Mouse (Mus musculus) limb, embryonic 14.5 days (tissue): ENCODE measurements around the gene Ptges2. TPM values are rescaled to one million over a fixed set of nuclear protein-coding genes. Genes with fewer than 3 reads are reported as not detected.

Source experiments
- ATAC-seq: fragments of 200-750 bp; cut with Nextera tagmentation; 2 replicates; pipeline ENCODE4 v1.8.0; 2017; ENCODE audit warnings: low read depth, moderate number of reproducible peaks, moderate TSS enrichment; ENCODE audit not compliant: low FRiP score
- DNase-seq: peaks from one replicate; pipeline ENCODE4 v3.0.0-alpha.2; 2015; ENCODE audit warnings: low spot score
- H3K27ac ChIP-seq: fragments of 300-500 bp; sonication (generic); replicated peaks from 2 replicates; pipeline ENCODE4 v1.5.1; 2014; ENCODE audit warnings: low read depth, mild to moderate bottlenecking, low read length, moderate library complexity, mixed read lengths
- H3K27me3 ChIP-seq: fragments of 300-500 bp; sonication (generic); 2 replicates; pipeline ENCODE4 v1.6.1; 2014; ENCODE audit warnings: low read length, mixed read lengths; ENCODE audit not compliant: control insufficient read depth, insufficient read depth
- H3K36me3 ChIP-seq: fragments of 300-500 bp; sonication (generic); 2 replicates; pipeline ENCODE4 v1.6.1; 2014; ENCODE audit warnings: mild to moderate bottlenecking, low read length, moderate library complexity, mixed read lengths; ENCODE audit not compliant: control insufficient read depth, insufficient read depth
- H3K4me1 ChIP-seq: fragments of 300-500 bp; sonication (generic); 2 replicates; pipeline ENCODE4 v1.6.1; 2014; ENCODE audit warnings: antibody characterized with exemption, low read length, mixed read lengths; ENCODE audit not compliant: control insufficient read depth, insufficient read depth
- H3K4me2 ChIP-seq: fragments of 300-500 bp; sonication (generic); replicated peaks from 2 replicates; pipeline ENCODE4 v1.6.1; 2014; ENCODE audit warnings: low read depth, mild to moderate bottlenecking, low read length, moderate library complexity; ENCODE audit not compliant: severe bottlenecking
- H3K4me3 ChIP-seq: fragments of 300-500 bp; sonication (generic); replicated peaks from 2 replicates; pipeline ENCODE4 v1.5.1; 2014; ENCODE audit warnings: low read length
- H3K9ac ChIP-seq: fragments of 300-500 bp; sonication (generic); 2 replicates; pipeline ENCODE4 v1.6.1; 2014; ENCODE audit warnings: mild to moderate bottlenecking, low read depth, low read length, moderate library complexity; ENCODE audit not compliant: severe bottlenecking
- H3K9me3 ChIP-seq: fragments of 300-500 bp; sonication (generic); 2 replicates; pipeline ENCODE4 v1.6.1; 2016; ENCODE audit warnings: low read length; ENCODE audit not compliant: control insufficient read depth
- POLR2A ChIP-seq: fragments of 200-500 bp; IDR thresholded peaks from 2 replicates; pipeline ENCODE4 v1.8.0; 2012; ENCODE audit warnings: inconsistent platforms, mild to moderate bottlenecking, moderate library complexity, borderline replicate concordance; ENCODE audit not compliant: insufficient read depth, insufficient read length; ENCODE audit errors: extremely low read depth
- WGBS: fragments of 180-500 bp; shearing (Covaris S2); extraction: QIAGEN DNeasy Blood & Tissue Kit; methylation state at CpG from one replicate; pipeline ENCODE4 v1.1.7; 2014; 5-methylcytosine and 5-hydroxymethylcytosine counted together
- polyA plus RNA-seq, 2 experiments: library from polyadenylated mRNA; depleted of rRNA in 1 of 2; stranded (reverse) in 1 of 2; unstranded in 1 of 2; fragments of >200 nt; fragmentation: Nextera tagmentation in 1 of 2; extraction: Ambion mirVana in 1 of 2; gene quantifications; 2 replicates each; pipeline versions ENCODE4 v1.2.1 to v1.2.3; 2012 to 2014

Gene Ptges2
- polyA plus RNA-seq, 2 experiments, result 26.5 to 29.3 TPM

DNA sequence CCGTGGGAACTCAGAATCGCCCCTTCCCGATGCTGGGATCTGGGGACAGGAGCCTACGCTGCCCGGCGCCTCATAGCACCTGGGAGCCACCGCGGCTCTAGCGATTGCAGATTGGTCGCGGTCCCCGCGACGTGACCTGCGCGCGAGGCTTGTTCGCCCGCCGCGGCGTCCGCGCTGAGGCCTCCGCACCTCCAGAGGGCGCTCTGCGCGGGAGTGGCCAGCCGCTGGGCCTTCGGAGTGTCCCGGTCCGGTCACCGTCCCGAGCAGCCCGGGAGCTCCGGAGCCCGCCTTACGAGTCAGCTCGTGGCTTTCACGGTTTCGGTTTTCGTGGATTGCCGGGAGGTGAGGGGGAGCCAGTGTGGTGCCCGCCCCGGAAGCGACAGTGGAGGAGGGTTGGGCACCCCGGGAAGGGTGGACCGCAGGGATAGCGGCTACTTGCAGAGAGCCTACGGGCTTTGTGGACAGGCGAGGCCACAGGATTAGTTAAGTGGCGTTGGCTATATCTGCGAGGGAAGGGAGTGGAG lies 32.8 kb upstream of the Ptges2 start:
- peak; percentile 81 for ATAC-seq

GRCm38 (mm10) chr2:32363376-32364106 lies 32.2 kb upstream of the Ptges2 start:
- Histone ChIP-seq H3K9ac (peak overlapping the region; percentile 86), H3K27ac (peak overlapping the region; percentile 88), H3K4me3 (peak overlapping the region; percentile 80), H3K36me3 (peaks cover 37% of the 10 kb centered on the region), H3K9me3 (no peaks in the 10 kb centered on the region), H3K4me2 (peak overlapping the region; percentile 71), H3K27me3 (no peaks in the 10 kb centered on the region), H3K4me1 (peaks cover 17% of the 10 kb centered on the region)
- 6% methylated on average over 19 of the region's 19 CpGs for WGBS
- no peak for DNase-seq
- peak; percentile 61 for ATAC-seq
- 0 out of 2 replicates have a peak, but pooled peaks have one; percentile 19 for TF ChIP-seq POLR2A

More for the DNA sequence above, 32.8 kb upstream of the Ptges2 start:
- Histone ChIP-seq H3K27me3 (no peaks in the 10 kb centered on the region), H3K9me3 (no peaks in the 10 kb centered on the region), H3K4me2 (peak overlapping the region; percentile 71), H3K4me3 (peak overlapping the region; percentile 80), H3K36me3 (peaks cover 31% of the 10 kb centered on the region), H3K9ac (peak overlapping the region; percentile 86), H3K27ac (peak overlapping the region; percentile 88), H3K4me1 (peaks cover 17% of the 10 kb centered on the region)
- peak; percentile 51; the same call in 1 of the 2 replicates for TF ChIP-seq POLR2A
- DNase-seq, result peak; percentile 77
- under 1% methylated on average over 41 of the region's 53 CpGs for WGBS

DNA sequence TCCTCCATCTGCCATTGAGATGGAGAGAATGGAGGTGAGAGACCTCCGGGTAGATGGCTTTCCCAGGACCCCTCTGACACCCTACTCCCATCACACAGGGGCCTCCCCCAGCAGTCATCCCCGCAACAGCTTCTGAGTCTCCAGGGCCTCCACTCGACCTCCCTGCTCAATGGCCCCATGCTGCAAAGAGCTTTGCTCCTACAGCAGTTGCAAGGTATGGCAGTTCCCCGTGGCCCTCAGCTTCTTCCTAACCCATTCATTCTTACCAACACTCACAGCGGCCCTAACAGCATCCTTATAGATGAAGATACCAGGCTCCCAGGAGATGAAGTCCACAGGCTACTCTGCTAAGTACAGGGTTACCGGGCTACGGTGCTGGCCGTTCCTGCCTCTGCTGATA lies 31.6 kb upstream of the Ptges2 start:
- Histone ChIP-seq H3K36me3 (peaks cover 43% of the 10 kb centered on the region), H3K9ac (0 out of 2 replicates have a peak overlapping the region, but pooled peaks have one; percentile 86), H3K27me3 (no peaks in the 10 kb centered on the region), H3K27ac (no peak overlapping the region), H3K4me2 (peak overlapping the region; percentile 71), H3K4me3 (peak overlapping the region; percentile 80; the same call in 1 of the 2 replicates), H3K9me3 (no peaks in the 10 kb centered on the region), H3K4me1 (peaks cover 17% of the 10 kb centered on the region)
- no peak for DNase-seq
- no peak for ATAC-seq
- no peak for TF ChIP-seq POLR2A
- WGBS, result 86% methylated on average over 8 of the region's 8 CpGs

GRCm38 (mm10) chr2:32367315-32367714 lies 28.4 kb upstream of the Ptges2 start:
- peaks cover 5% of the 10 kb centered on the region for H3K4me1 ChIP-seq
- H3K9ac ChIP-seq, result no peak overlapping the region
- no peak for DNase-seq
- no peak for TF ChIP-seq POLR2A
- H3K27me3 ChIP-seq, result no peaks in the 10 kb centered on the region
- no peak overlapping the region for H3K4me2 ChIP-seq
- ATAC-seq, result no peak
- H3K27ac ChIP-seq, result no peak overlapping the region
- WGBS, result 92% methylated on average over 5 of the region's 5 CpGs
- H3K4me3 ChIP-seq, result no peak overlapping the region
- H3K9me3 ChIP-seq, result no peaks in the 10 kb centered on the region
- peaks cover 74% of the 10 kb centered on the region for H3K36me3 ChIP-seq

DNA sequence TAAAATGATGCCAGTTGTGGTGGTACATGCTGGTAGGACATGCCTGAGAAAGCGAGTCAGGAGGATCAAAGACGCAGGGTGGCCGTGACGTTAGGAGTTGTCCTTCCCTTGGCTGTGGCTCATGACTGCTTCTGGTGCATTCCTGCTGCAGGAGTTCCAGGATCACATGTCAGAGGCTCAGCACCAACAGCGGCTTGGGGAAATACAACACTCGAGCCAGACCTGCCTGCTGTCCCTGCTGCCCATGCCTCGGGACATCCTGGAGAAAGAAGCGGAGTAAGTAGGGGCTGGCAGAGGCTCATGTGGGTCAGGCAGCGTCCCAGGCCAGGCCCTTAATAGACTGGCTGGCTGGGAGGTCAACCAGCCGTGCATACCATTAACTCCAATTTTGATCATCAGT lies 21.5 kb upstream of the Ptges2 start:
- H3K9ac ChIP-seq, result no peak overlapping the region
- no peaks in the 10 kb centered on the region for H3K4me1 ChIP-seq
- no peak overlapping the region for H3K27ac ChIP-seq
- H3K4me2 ChIP-seq, result no peak overlapping the region
- ATAC-seq (no peak), DNase-seq (no peak)
- H3K4me3 ChIP-seq, result no peak overlapping the region
- peaks cover 94% of the 10 kb centered on the region for H3K36me3 ChIP-seq
- TF ChIP-seq POLR2A, result no peak
- H3K9me3 ChIP-seq, result no peaks in the 10 kb centered on the region
- no peaks in the 10 kb centered on the region for H3K27me3 ChIP-seq
- WGBS, result 88% methylated on average over 10 of the region's 10 CpGs
